Mouse (Mus musculus) limb, embryonic 15.5 days (tissue): ENCODE measurements at regions not wholly inside any gene's neighbourhood (a gene's known extent, or its start where the extent isn't known, plus 50 kb on each side); places are given as distances from the start of the nearest gene placed in this dataset.
"Not testable (repeated sequence)": the region's sequence is repeated elsewhere in the genome, so short reads cannot be mapped to it uniquely, and the experiment has no call there.

Experiments
- ATAC-seq: fragments of 200-750 bp; cut with Nextera tagmentation; 2 replicates; pipeline ENCODE4 v1.8.0; 2017; ENCODE audit warnings: low read depth, moderate TSS enrichment; ENCODE audit not compliant: insufficient number of reproducible peaks, low FRiP score, low TSS enrichment
- H3K27ac ChIP-seq: fragments of 300-500 bp; sonication (generic); 2 replicates; pipeline ENCODE4 v1.5.1; 2015; ENCODE audit warnings: moderate library complexity, mild to moderate bottlenecking, inconsistent platforms
- H3K27me3 ChIP-seq: fragments of 300-500 bp; sonication (generic); 2 replicates; pipeline ENCODE4 v1.6.1; 2015; ENCODE audit warnings: inconsistent platforms
- H3K36me3 ChIP-seq: fragments of 300-500 bp; sonication (generic); 2 replicates; pipeline ENCODE4 v1.6.1; 2015; ENCODE audit warnings: inconsistent platforms
- H3K4me1 ChIP-seq: fragments of 300-500 bp; sonication (generic); 2 replicates; pipeline ENCODE4 v1.6.1; 2015; ENCODE audit warnings: inconsistent platforms
- H3K4me2 ChIP-seq: fragments of 300-500 bp; sonication (generic); 2 replicates; pipeline ENCODE4 v1.6.1; 2015; ENCODE audit warnings: mild to moderate bottlenecking, inconsistent platforms
- H3K4me3 ChIP-seq: fragments of 300-500 bp; sonication (generic); 2 replicates; pipeline ENCODE4 v1.5.1; 2015; ENCODE audit warnings: mild to moderate bottlenecking, inconsistent platforms
- H3K9ac ChIP-seq: fragments of 300-500 bp; sonication (generic); 2 replicates; pipeline ENCODE4 v1.6.1; 2015; ENCODE audit warnings: inconsistent platforms
- H3K9me3 ChIP-seq: fragments of 300-500 bp; sonication (generic); 2 replicates; pipeline ENCODE4 v1.6.1; 2016; ENCODE audit warnings: inconsistent platforms
- WGBS: fragments of 180-500 bp; shearing (Covaris S2); methylation state at CpG from one replicate; pipeline ENCODE4 v1.1.7; 2015; 5-methylcytosine and 5-hydroxymethylcytosine counted together

- no peak overlapping the region for H3K9ac ChIP-seq
- no peaks in the 10 kb centered on the region for H3K4me1 ChIP-seq
- H3K36me3 ChIP-seq: no peaks in the 10 kb centered on the region
- no peak overlapping the region for H3K4me3 ChIP-seq
- no peak overlapping the region for H3K4me2 ChIP-seq
- no peak for ATAC-seq
- no peak overlapping the region for H3K27ac ChIP-seq
- H3K27me3 ChIP-seq: no peaks in the 10 kb centered on the region
- no peaks in the 10 kb centered on the region for H3K9me3 ChIP-seq
These were observed 984.9 kb upstream of the Gm12353 start for GRCm38 (mm10) chr4:18620361-18620760.

GRCm38 (mm10) chr4:18639035-18639434 lies 966.2 kb upstream of the Gm12353 start:
- Histone ChIP-seq H3K27me3 (no peaks in the 10 kb centered on the region), H3K36me3 (no peaks in the 10 kb centered on the region), H3K4me2 (no peak overlapping the region), H3K4me3 (no peak overlapping the region), H3K4me1 (no peaks in the 10 kb centered on the region), H3K9me3 (no peaks in the 10 kb centered on the region), H3K27ac (no peak overlapping the region), H3K9ac (no peak overlapping the region)
- WGBS: 92% methylated on average over 2 of the region's 2 CpGs
- ATAC-seq: no peak

- Histone ChIP-seq H3K9ac (no peak overlapping the region), H3K27ac (no peak overlapping the region), H3K36me3 (no peaks in the 10 kb centered on the region), H3K27me3 (no peaks in the 10 kb centered on the region), H3K4me3 (no peak overlapping the region), H3K4me1 (no peaks in the 10 kb centered on the region), H3K9me3 (no peaks in the 10 kb centered on the region), H3K4me2 (no peak overlapping the region)
- ATAC-seq: no peak
- 24% methylated on average over 1 of the region's 1 CpGs for WGBS
These were observed 956.1 kb upstream of the Gm12353 start for GRCm38 (mm10) chr4:18649153-18649552.

- no peaks in the 10 kb centered on the region for H3K27me3 ChIP-seq
- no peak overlapping the region for H3K4me3 ChIP-seq
- no peak for ATAC-seq
- no peaks in the 10 kb centered on the region for H3K36me3 ChIP-seq
- no peak overlapping the region for H3K27ac ChIP-seq
- WGBS: 64% methylated on average over 3 of the region's 3 CpGs
- no peak overlapping the region for H3K4me2 ChIP-seq
- H3K9me3 ChIP-seq: no peaks in the 10 kb centered on the region
- H3K9ac ChIP-seq: no peak overlapping the region
- H3K4me1 ChIP-seq: no peaks in the 10 kb centered on the region
These were observed 919.2 kb upstream of the Gm12353 start for GRCm38 (mm10) chr4:18685891-18686544.

- ATAC-seq: no peak
- Histone ChIP-seq H3K27me3 (no peaks in the 10 kb centered on the region), H3K9ac (no peak overlapping the region), H3K4me1 (no peaks in the 10 kb centered on the region), H3K4me3 (no peak overlapping the region), H3K4me2 (no peak overlapping the region), H3K36me3 (no peaks in the 10 kb centered on the region), H3K9me3 (no peaks in the 10 kb centered on the region), H3K27ac (no peak overlapping the region)
These were observed 911.2 kb upstream of the Gm12353 start for GRCm38 (mm10) chr4:18694076-18694475.

- no peaks in the 10 kb centered on the region for H3K27me3 ChIP-seq
- H3K36me3 ChIP-seq: no peaks in the 10 kb centered on the region
- no peak overlapping the region for H3K4me3 ChIP-seq
- H3K4me1 ChIP-seq: no peaks in the 10 kb centered on the region
- no peak overlapping the region for H3K4me2 ChIP-seq
- no peak overlapping the region for H3K9ac ChIP-seq
- no peak overlapping the region for H3K27ac ChIP-seq
- no peaks in the 10 kb centered on the region for H3K9me3 ChIP-seq
- 48% methylated on average over 3 of the region's 3 CpGs for WGBS
- no peak for ATAC-seq
These were observed 909.0 kb upstream of the Gm12353 start for GRCm38 (mm10) chr4:18696246-18696645.

- WGBS: 36% methylated on average over 3 of the region's 3 CpGs
- Histone ChIP-seq H3K36me3 (no peaks in the 10 kb centered on the region), H3K9me3 (no peaks in the 10 kb centered on the region), H3K9ac (no peak overlapping the region), H3K4me2 (no peak overlapping the region), H3K27ac (no peak overlapping the region), H3K4me1 (no peaks in the 10 kb centered on the region), H3K4me3 (no peak overlapping the region), H3K27me3 (no peaks in the 10 kb centered on the region)
- no peak for ATAC-seq
These were observed 861.0 kb upstream of the Gm12353 start for GRCm38 (mm10) chr4:18744241-18744640.

GRCm38 (mm10) chr4:18788398-18788797 lies 816.9 kb upstream of the Gm12353 start:
- Histone ChIP-seq H3K9ac (no peak overlapping the region), H3K9me3 (no peaks in the 10 kb centered on the region), H3K4me1 (no peaks in the 10 kb centered on the region), H3K4me2 (no peak overlapping the region), H3K36me3 (no peaks in the 10 kb centered on the region), H3K27me3 (no peaks in the 10 kb centered on the region), H3K27ac (no peak overlapping the region), H3K4me3 (no peak overlapping the region)
- ATAC-seq: peak; percentile 65; the same call in 1 of the 2 replicates

GRCm38 (mm10) chr4:18795740-18796394 lies 809.4 kb upstream of the Gm12353 start:
- Histone ChIP-seq H3K4me2 (no peak overlapping the region), H3K4me3 (no peak overlapping the region), H3K4me1 (no peaks in the 10 kb centered on the region), H3K36me3 (no peaks in the 10 kb centered on the region), H3K9ac (no peak overlapping the region), H3K27me3 (no peaks in the 10 kb centered on the region), H3K9me3 (no peaks in the 10 kb centered on the region), H3K27ac (no peak overlapping the region)
- 31% methylated on average over 2 of the region's 2 CpGs for WGBS
- no peak for ATAC-seq

- Histone ChIP-seq H3K27me3 (no peaks in the 10 kb centered on the region), H3K27ac (no peak overlapping the region), H3K4me3 (no peak overlapping the region), H3K9ac (no peak overlapping the region), H3K9me3 (no peaks in the 10 kb centered on the region), H3K4me1 (no peaks in the 10 kb centered on the region), H3K36me3 (no peaks in the 10 kb centered on the region), H3K4me2 (no peak overlapping the region)
- 55% methylated on average over 2 of the region's 2 CpGs for WGBS
- no peak for ATAC-seq
These were observed 808.9 kb upstream of the Gm12353 start for GRCm38 (mm10) chr4:18796395-18796740.

- not testable (repeated sequence) for H3K4me3 ChIP-seq, H3K4me1 ChIP-seq, ATAC-seq, H3K9ac ChIP-seq, H3K27me3 ChIP-seq, H3K4me2 ChIP-seq, H3K9me3 ChIP-seq, H3K36me3 ChIP-seq, H3K27ac ChIP-seq
- WGBS: 87% methylated on average over 5 of the region's 5 CpGs
These were observed 802.1 kb upstream of the Gm12353 start for GRCm38 (mm10) chr4:18803109-18803508.
